Mouse (Mus musculus) liver, embryonic 14.5 days (tissue): ENCODE results near the gene Tbce.

Experiments
- CTCF ChIP-seq: IDR thresholded peaks from 2 replicates; pipeline ENCODE4 v1.5.1; 2016; ENCODE audit warnings: antibody characterized with exemption, low read depth, control low read depth
- EP300 ChIP-seq: IDR thresholded peaks from 2 replicates; pipeline ENCODE4 v1.6.1; 2016; ENCODE audit warnings: antibody characterized with exemption, low read depth

DNA sequence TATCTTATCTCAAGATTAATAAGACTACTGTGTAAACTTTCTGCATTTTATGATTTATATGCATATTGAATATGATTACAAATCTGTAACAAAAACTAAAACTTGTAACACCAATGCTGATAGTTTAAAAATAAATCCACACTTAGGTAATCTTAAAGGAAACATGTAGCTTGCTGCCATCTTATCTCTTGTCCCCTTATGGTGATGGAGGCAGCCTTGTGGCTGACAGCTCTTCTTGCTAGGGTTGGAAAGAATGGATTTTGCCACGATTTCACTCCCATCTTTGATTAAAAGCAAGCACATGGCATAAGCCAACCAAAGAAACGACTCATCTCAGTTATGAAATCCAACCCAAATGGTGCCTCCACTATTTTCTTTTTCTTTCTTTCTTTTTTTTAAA, 5.1 kb upstream of the Tbce start:
- TF ChIP-seq EP300 (no peak), CTCF (no peak)
